8 mouse cellular contexts compared by ENCODE assay signal in genomic region chr17:69383941-69384665, GRCm38 (mm10). TPM values are rescaled to one million over a fixed set of nuclear protein-coding genes. Genes with fewer than 3 reads are reported as not detected.
DNase-seq lines count a peak whose midpoint lies in the region; ATAC-seq and TF ChIP-seq lines count a peak whose summit lies in the region.

No protein-coding gene starts in this region.

- peaks cover 19% of the 10 kb centered on the region for H3K36me3 ChIP-seq in embryonic facial prominence, embryonic 12.5 days
- H3K36me3 ChIP-seq in heart, adult 2 months (ENCODE audit: control insufficient read depth, insufficient read depth, low read length), result peaks cover 11% of the 10 kb centered on the region
- peaks cover 3% of the 10 kb centered on the region for H3K36me3 ChIP-seq in kidney, adult 2 months (ENCODE audit: control insufficient read depth, insufficient read depth, low read length)
- H3K36me3 ChIP-seq in limb, embryonic 12.5 days, result peaks cover 22% of the 10 kb centered on the region
- peaks cover 21% of the 10 kb centered on the region for H3K36me3 ChIP-seq in midbrain, embryonic 13.5 days

- H3K79me2 ChIP-seq in heart, adult 2 months (replicated peaks; ENCODE audit: control insufficient read depth, insufficient read depth, low read length), result no peaks in the 10 kb centered on the region

- TF ChIP-seq CTCF in heart, adult 2 months (IDR thresholded peaks at IDR 0.05), result no peak
- no peak for TF ChIP-seq CTCF in kidney, adult 2 months (conservative IDR thresholded peaks at IDR 0.05; ENCODE audit: insufficient read depth, insufficient read length, low read depth, low read length)

- peak overlapping the region; percentile 88 for H3K9ac ChIP-seq in embryonic facial prominence, embryonic 12.5 days
- peak overlapping the region; percentile 96 for H3K9ac ChIP-seq in heart, adult 2 months (ENCODE audit: low read depth, low read length)
- peak overlapping the region; percentile 92 for H3K9ac ChIP-seq in limb, embryonic 12.5 days (replicated peaks)
- H3K9ac ChIP-seq in midbrain, embryonic 13.5 days (replicated peaks), result peak overlapping the region; percentile 90

- peak overlapping the region; percentile 100 for H3K27ac ChIP-seq in embryonic facial prominence, embryonic 12.5 days
- H3K27ac ChIP-seq in heart, adult 2 months, result peak overlapping the region; percentile 98
- peak overlapping the region; percentile 95 for H3K27ac ChIP-seq in kidney, adult 2 months (ENCODE audit: insufficient read depth, low read depth, low read length)
- H3K27ac ChIP-seq in limb, embryonic 12.5 days, result peak overlapping the region; percentile 99
- H3K27ac ChIP-seq in midbrain, embryonic 13.5 days, result peak overlapping the region; percentile 98

- peak; percentile 78 for DNase-seq in 416B (ENCODE audit: low read depth)
- DNase-seq in adrenal gland, postnatal 25 days, result peak; percentile 53
- DNase-seq in heart, adult 2 months, result peak; percentile 26 to 78
- peak; percentile 74 for DNase-seq in kidney, adult 2 months
- peak; percentile 24 to 60 for DNase-seq in spleen, postnatal 10 days (ENCODE audit: low spot score in 2 of 2)

- intact Hi-C loops in heart, adult 2 months (cut with DNase I), result loop anchor here (1.0 kb wide), 1 partner anchor 33 kb away; no protein-coding TSS in a partner anchor

- ATAC-seq in embryonic facial prominence, embryonic 12.5 days (ENCODE audit: insufficient number of reproducible peaks, insufficient read depth, low FRiP score, low TSS enrichment), result no peak
- ATAC-seq in limb, embryonic 12.5 days (ENCODE audit: insufficient number of reproducible peaks, insufficient read depth, low FRiP score, low TSS enrichment, low read depth), result peak; percentile 50
- peak; percentile 28 for ATAC-seq in midbrain, embryonic 13.5 days

- peak overlapping the region; percentile 68 for H3K4me2 ChIP-seq in embryonic facial prominence, embryonic 12.5 days (replicated peaks)
- peak overlapping the region; percentile 89 for H3K4me2 ChIP-seq in limb, embryonic 12.5 days
- peak overlapping the region; percentile 76 for H3K4me2 ChIP-seq in midbrain, embryonic 13.5 days (replicated peaks)

- peak; percentile 77 for TF ChIP-seq POLR2A in heart, adult 2 months (IDR thresholded peaks at IDR 0.05; ENCODE audit: insufficient read depth, low read depth, low read length)
- no peak for TF ChIP-seq POLR2A in kidney, adult 2 months (IDR thresholded peaks at IDR 0.05; ENCODE audit: low read depth, low read length)

- under 1% methylated on average over 37 of the region's 37 CpGs for WGBS in embryonic facial prominence, embryonic 12.5 days
- WGBS in heart, adult 2 months, result under 1% methylated on average over 37 of the region's 37 CpGs
- under 1% methylated on average over 37 of the region's 37 CpGs for WGBS in kidney, adult 2 months
- under 1% methylated on average over 37 of the region's 37 CpGs for WGBS in limb, embryonic 12.5 days
- WGBS in midbrain, embryonic 13.5 days, result under 1% methylated on average over 37 of the region's 37 CpGs

- no peaks in the 10 kb centered on the region for H3K9me3 ChIP-seq in embryonic facial prominence, embryonic 12.5 days
- no peaks in the 10 kb centered on the region for H3K9me3 ChIP-seq in limb, embryonic 12.5 days
- no peaks in the 10 kb centered on the region for H3K9me3 ChIP-seq in midbrain, embryonic 13.5 days

- peaks cover 10% of the 10 kb centered on the region for H3K4me1 ChIP-seq in embryonic facial prominence, embryonic 12.5 days
- peaks cover 3% of the 10 kb centered on the region for H3K4me1 ChIP-seq in heart, adult 2 months (ENCODE audit: control insufficient read depth, insufficient read depth, low read length)
- H3K4me1 ChIP-seq in kidney, adult 2 months (ENCODE audit: control insufficient read depth, insufficient read depth, low read length), result peaks cover 7% of the 10 kb centered on the region
- H3K4me1 ChIP-seq in limb, embryonic 12.5 days (replicated peaks), result peaks cover 18% of the 10 kb centered on the region
- peaks cover 18% of the 10 kb centered on the region for H3K4me1 ChIP-seq in midbrain, embryonic 13.5 days (replicated peaks)

- no peaks in the 10 kb centered on the region for H3K27me3 ChIP-seq in embryonic facial prominence, embryonic 12.5 days
- H3K27me3 ChIP-seq in heart, adult 2 months (ENCODE audit: control insufficient read depth, insufficient read depth, low read length), result no peaks in the 10 kb centered on the region
- H3K27me3 ChIP-seq in kidney, adult 2 months (replicated peaks; ENCODE audit: control insufficient read depth, insufficient read depth, low read length), result no peaks in the 10 kb centered on the region
- H3K27me3 ChIP-seq in limb, embryonic 12.5 days, result no peaks in the 10 kb centered on the region
- H3K27me3 ChIP-seq in midbrain, embryonic 13.5 days, result no peaks in the 10 kb centered on the region

- TF ChIP-seq EP300 in heart, adult 2 months (IDR thresholded peaks at IDR 0.05; ENCODE audit: insufficient read depth, low read depth, low read length), result no peak

- peak overlapping the region; percentile 77 for H3K4me3 ChIP-seq in embryonic facial prominence, embryonic 12.5 days
- peak overlapping the region; percentile 93 for H3K4me3 ChIP-seq in heart, adult 2 months
- peak overlapping the region; percentile 94 for H3K4me3 ChIP-seq in kidney, adult 2 months (ENCODE audit: insufficient read depth, low read depth, low read length)
- peak overlapping the region; percentile 80 for H3K4me3 ChIP-seq in limb, embryonic 12.5 days (replicated peaks)
- peak overlapping the region; percentile 81 for H3K4me3 ChIP-seq in midbrain, embryonic 13.5 days (replicated peaks)

RNA-seq across cellular contexts. Expression of gene Zbtb14, which starts 1.3 kb away (rescaled TPM):
- 19.7 and 22.7 TPM in 2 replicates for total RNA-seq in adrenal gland, postnatal 25 days (2021)
- 30.4 and 30.6 TPM in 2 replicates for polyA plus RNA-seq in embryonic facial prominence, embryonic 12.5 days (2016; fragmentation: Nextera tagmentation; extraction: Ambion mirVana)
- total RNA-seq in heart, adult 2 months (2021), result 10 to 100 TPM in 1 of 2 experiments, 1 to 10 TPM in 1; 8.5 to 10.6 TPM
- 3.9 and 6.9 TPM in 2 replicates for polyA plus RNA-seq in heart, adult 2 months (2012; rRNA removed)
- polyA plus RNA-seq in kidney, adult 2 months (2012; rRNA removed), result 4.8 and 5.2 TPM in 2 replicates
- 31.1 and 32.1 TPM in 2 replicates for polyA plus RNA-seq in limb, embryonic 12.5 days (2016; fragmentation: Nextera tagmentation; extraction: Ambion mirVana)
- 35.0 and 39.0 TPM in 2 replicates for polyA plus RNA-seq in midbrain, embryonic 13.5 days (2015; fragmentation: Nextera tagmentation; extraction: Ambion mirVana)

RNA-seq across cellular contexts. Expression of gene Akain1, which starts 55.0 kb away (rescaled TPM):
- total RNA-seq in adrenal gland, postnatal 25 days (2021), result not detected in 2 replicates
- polyA plus RNA-seq in embryonic facial prominence, embryonic 12.5 days (2016; fragmentation: Nextera tagmentation; extraction: Ambion mirVana), result not detected in 2 replicates
- not detected for total RNA-seq in heart, adult 2 months (2021)
- polyA plus RNA-seq in heart, adult 2 months (2012; rRNA removed), result 0.12 and 0.18 TPM in 2 replicates
- not detected in 2 replicates for polyA plus RNA-seq in kidney, adult 2 months (2012; rRNA removed)
- polyA plus RNA-seq in limb, embryonic 12.5 days (2016; fragmentation: Nextera tagmentation; extraction: Ambion mirVana), result not detected in 2 replicates
- polyA plus RNA-seq in midbrain, embryonic 13.5 days (2015; fragmentation: Nextera tagmentation; extraction: Ambion mirVana), result 0.24 and 0.26 TPM in 2 replicates
